ENCODE assay signal across 8 mouse cellular contexts in the genomic region with DNA sequence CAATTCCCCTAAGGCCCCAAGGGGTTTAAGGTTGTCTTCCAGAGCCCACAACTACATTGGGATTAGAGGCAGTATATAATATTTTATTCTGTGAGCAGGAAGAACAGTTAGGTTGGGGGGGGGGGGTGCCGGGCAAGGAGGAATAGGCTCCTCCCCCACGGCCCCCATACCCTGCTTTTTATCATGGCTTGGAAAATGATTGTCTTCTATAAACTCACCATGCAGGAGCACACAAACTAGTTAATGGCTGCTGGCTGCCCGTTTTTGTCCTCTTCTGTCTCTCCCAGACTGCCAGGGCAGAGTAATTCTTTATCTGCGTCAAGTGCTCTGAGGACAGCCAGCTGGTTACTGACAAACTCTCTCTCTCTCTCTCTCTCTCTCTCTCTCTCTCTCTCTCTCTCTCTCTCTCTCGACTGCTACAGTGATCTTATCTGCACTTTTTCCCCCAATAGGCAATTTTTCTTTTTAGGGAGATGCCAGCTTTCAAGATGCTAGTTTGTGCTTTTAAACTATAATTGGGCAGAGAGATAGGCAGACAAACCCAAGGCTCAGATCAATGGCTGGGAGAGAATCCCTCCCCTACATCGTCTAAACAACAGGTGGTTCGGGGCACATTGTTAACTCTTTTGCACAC. TPM values are rescaled to one million over a fixed set of nuclear protein-coding genes. Genes with fewer than 3 reads are reported as not detected.
A peak's percentile ranks its signal among the peaks of the same experiment; 100 is the strongest.
DNase-seq lines count a peak whose midpoint lies in the region; ATAC-seq lines count a peak whose summit lies in the region.

No protein-coding gene starts in this region.

- no peaks in the 10 kb centered on the region for H3K27me3 ChIP-seq in kidney, embryonic 16.5 days (ENCODE audit: insufficient read depth, low read length)
- peaks cover 31% of the 10 kb centered on the region for H3K27me3 ChIP-seq in embryonic facial prominence, embryonic 10.5 days (replicated peaks; ENCODE audit: low read depth, poor library complexity, severe bottlenecking)
- H3K27me3 ChIP-seq in hindbrain, embryonic 13.5 days, result no peaks in the 10 kb centered on the region
- H3K27me3 ChIP-seq in midbrain, embryonic 13.5 days, result peaks cover 3% of the 10 kb centered on the region; the same call in 1 of the 2 replicates

- no peaks in the 10 kb centered on the region for H3K9me3 ChIP-seq in kidney, embryonic 16.5 days (ENCODE audit: low read length)
- no peaks in the 10 kb centered on the region for H3K9me3 ChIP-seq in embryonic facial prominence, embryonic 10.5 days
- no peaks in the 10 kb centered on the region for H3K9me3 ChIP-seq in hindbrain, embryonic 13.5 days
- no peaks in the 10 kb centered on the region for H3K9me3 ChIP-seq in midbrain, embryonic 13.5 days

- peak overlapping the region; percentile 98 for H3K4me2 ChIP-seq in kidney, embryonic 16.5 days (replicated peaks; ENCODE audit: low read depth, low read length)
- H3K4me2 ChIP-seq in hindbrain, embryonic 13.5 days, result peak overlapping the region; percentile 93
- peak overlapping the region; percentile 81 for H3K4me2 ChIP-seq in midbrain, embryonic 13.5 days (replicated peaks)

- WGBS in kidney, embryonic 16.5 days, result 16% methylated on average over 7 of the region's 7 CpGs
- 25% methylated on average over 7 of the region's 7 CpGs for WGBS in embryonic facial prominence, embryonic 10.5 days
- 13% methylated on average over 7 of the region's 7 CpGs for WGBS in hindbrain, embryonic 13.5 days
- WGBS in midbrain, embryonic 13.5 days, result 10% methylated on average over 7 of the region's 7 CpGs

- no peaks in the 10 kb centered on the region for H3K36me3 ChIP-seq in kidney, embryonic 16.5 days (ENCODE audit: insufficient read depth, low read length)
- H3K36me3 ChIP-seq in embryonic facial prominence, embryonic 10.5 days (replicated peaks), result no peaks in the 10 kb centered on the region
- no peaks in the 10 kb centered on the region for H3K36me3 ChIP-seq in hindbrain, embryonic 13.5 days
- no peaks in the 10 kb centered on the region for H3K36me3 ChIP-seq in midbrain, embryonic 13.5 days

- ATAC-seq in kidney, embryonic 16.5 days (ENCODE audit: low FRiP score, low TSS enrichment), result no peak
- no peak for ATAC-seq in hindbrain, embryonic 13.5 days (ENCODE audit: low FRiP score)
- ATAC-seq in midbrain, embryonic 13.5 days, result no peak

- peaks cover 15% of the 10 kb centered on the region for H3K4me1 ChIP-seq in kidney, embryonic 16.5 days (ENCODE audit: insufficient read depth, low read length)
- peaks cover 51% of the 10 kb centered on the region for H3K4me1 ChIP-seq in embryonic facial prominence, embryonic 10.5 days
- peaks cover 24% of the 10 kb centered on the region for H3K4me1 ChIP-seq in hindbrain, embryonic 13.5 days (replicated peaks)
- H3K4me1 ChIP-seq in midbrain, embryonic 13.5 days (replicated peaks), result peaks cover 21% of the 10 kb centered on the region

- DNase-seq in kidney, adult 18-20 months, result no peak
- DNase-seq in embryonic facial prominence, embryonic 10.5 days (ENCODE audit: low spot score), result no peak
- DNase-seq in ovary, adult 18-20 months (ENCODE audit: low spot score), result no peak
- DNase-seq in cerebellum, adult 11 months, result no peak
- DNase-seq in layer of hippocampus, adult 9-10 months (ENCODE audit: low spot score), result no peak

- H3K27ac ChIP-seq in kidney, embryonic 16.5 days (ENCODE audit: low read length), result peak overlapping the region; percentile 82; the same call in 1 of the 2 replicates
- H3K27ac ChIP-seq in embryonic facial prominence, embryonic 10.5 days (replicated peaks), result peak overlapping the region; percentile 89; the same call in 1 of the 2 replicates
- no peak overlapping the region; the same call in 1 of the 2 replicates for H3K27ac ChIP-seq in hindbrain, embryonic 13.5 days
- H3K27ac ChIP-seq in midbrain, embryonic 13.5 days, result no peak overlapping the region

- peak overlapping the region; percentile 62 for H3K4me3 ChIP-seq in kidney, embryonic 16.5 days (ENCODE audit: low read length)
- H3K4me3 ChIP-seq in embryonic facial prominence, embryonic 10.5 days, result peak overlapping the region; percentile 84
- H3K4me3 ChIP-seq in hindbrain, embryonic 13.5 days, result peak overlapping the region; percentile 75
- peak overlapping the region; percentile 78 for H3K4me3 ChIP-seq in midbrain, embryonic 13.5 days (replicated peaks)

- H3K9ac ChIP-seq in kidney, embryonic 16.5 days (replicated peaks; ENCODE audit: low read length), result peak overlapping the region; percentile 71
- peak overlapping the region; percentile 87; the same call in 1 of the 2 replicates for H3K9ac ChIP-seq in hindbrain, embryonic 13.5 days
- H3K9ac ChIP-seq in midbrain, embryonic 13.5 days (replicated peaks), result peak overlapping the region; percentile 82

RNA-seq across cellular contexts. Expression of a gene that starts 1.1 kb away (rescaled TPM):
- polyA plus RNA-seq in kidney, embryonic 16.5 days (2015; fragmentation: Nextera tagmentation; extraction: Ambion mirVana), result 14.3 and 15.4 TPM in 2 replicates
- 10.8 and 12.6 TPM in 2 replicates for polyA plus RNA-seq in embryonic facial prominence, embryonic 10.5 days (2016; fragmentation: Nextera tagmentation; extraction: Ambion mirVana)
- 11.8 and 14.0 TPM in 2 replicates for polyA plus RNA-seq in hindbrain, embryonic 13.5 days (2015; fragmentation: Nextera tagmentation; extraction: Ambion mirVana)
- 8.2 and 9.7 TPM in 2 replicates for polyA plus RNA-seq in midbrain, embryonic 13.5 days (2015; fragmentation: Nextera tagmentation; extraction: Ambion mirVana)

Comparison
In these comparisons a context has a peak if more than half of its experiments do, and no peak if none do; other contexts are left out.
1. H3K27ac ChIP-seq: peak in kidney, embryonic 16.5 days (single experiment) and embryonic facial prominence, embryonic 10.5 days (single experiment); none in hindbrain, embryonic 13.5 days (single experiment) and midbrain, embryonic 13.5 days (single experiment).
2. Peak in every context shown above with its lines, with median percentiles within 50 percentile points of each other: H3K4me2 ChIP-seq, H3K4me3 ChIP-seq and H3K9ac ChIP-seq.